Mouse (Mus musculus) ovary, adult 18-20 months (tissue): ENCODE measurements around the gene Lpcat2.
"Not testable (repeated sequence)": the region's sequence is repeated elsewhere in the genome, so short reads cannot be mapped to it uniquely, and the experiment has no call there.

ENCODE experiments used
- DNase-seq: peaks from one replicate; pipeline ENCODE4 v3.0.0; 2022; ENCODE audit warnings: low spot score, mixed read lengths

Gene Lpcat2

GRCm38 (mm10) chr8:92853188-92853983, 1.8 kb upstream of the Lpcat2 start:
- no peak for DNase-seq

GRCm38 (mm10) chr8:92854673-92855072, 466 bp upstream of the Lpcat2 start:
- no peak for DNase-seq

- DNase-seq = no peak
These were observed 1.3 kb downstream of the Lpcat2 start for GRCm38 (mm10) chr8:92856273-92856986.

- no peak for DNase-seq
These were observed 3.5 kb downstream of the Lpcat2 start for GRCm38 (mm10) chr8:92858475-92859182.

GRCm38 (mm10) chr8:92861977-92862376, 6.8 kb downstream of the Lpcat2 start:
- no peak for DNase-seq

- DNase-seq = no peak
These were observed 15.1 kb downstream of the Lpcat2 start for GRCm38 (mm10) chr8:92870281-92870680.

- DNase-seq = no peak
These were observed 17.1 kb downstream of the Lpcat2 start for GRCm38 (mm10) chr8:92872063-92872759.

DNA sequence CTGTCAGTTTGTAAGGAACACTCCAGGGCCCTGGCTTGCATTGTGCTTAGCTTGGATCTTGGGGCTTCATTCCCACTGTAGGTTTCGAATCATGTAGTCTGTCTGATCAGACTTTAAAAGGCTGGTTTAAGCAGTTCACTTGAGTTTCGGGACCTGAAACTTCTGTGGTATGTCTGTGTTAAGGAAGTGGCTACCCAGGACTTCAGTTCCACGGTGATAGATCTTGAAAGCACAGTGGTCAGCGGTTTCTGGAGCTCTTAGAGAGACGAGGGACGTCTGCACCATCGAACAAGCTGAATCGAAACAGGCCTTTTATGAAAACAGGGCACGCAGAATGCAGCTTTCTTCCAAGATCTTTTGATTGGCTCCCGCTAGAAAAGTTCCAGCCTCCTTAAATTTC, 20.7 kb downstream of the Lpcat2 start:
- DNase-seq = no peak

- no peak for DNase-seq
These were observed 26.1 kb downstream of the Lpcat2 start for GRCm38 (mm10) chr8:92881247-92881646.

DNA sequence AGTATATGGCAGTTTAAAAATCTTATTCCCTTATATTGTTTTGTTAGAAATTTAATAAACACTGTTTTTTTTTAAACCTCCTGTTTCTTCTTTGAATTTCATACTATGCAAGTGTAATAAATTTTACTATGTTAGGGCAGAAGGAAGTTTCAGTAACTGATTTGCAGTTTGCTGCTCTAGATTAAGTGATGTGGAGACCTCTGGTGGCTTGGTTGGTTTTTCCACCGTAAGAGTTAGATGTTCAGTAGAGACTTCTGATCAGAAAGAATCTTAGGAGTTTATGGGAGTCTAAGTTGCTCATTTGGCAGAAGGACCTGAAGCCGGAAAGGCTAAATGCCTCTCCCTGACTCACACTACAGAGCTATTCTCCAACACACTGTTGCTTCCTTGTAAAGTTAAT, 28.6 kb downstream of the Lpcat2 start:
- no peak for DNase-seq

DNA sequence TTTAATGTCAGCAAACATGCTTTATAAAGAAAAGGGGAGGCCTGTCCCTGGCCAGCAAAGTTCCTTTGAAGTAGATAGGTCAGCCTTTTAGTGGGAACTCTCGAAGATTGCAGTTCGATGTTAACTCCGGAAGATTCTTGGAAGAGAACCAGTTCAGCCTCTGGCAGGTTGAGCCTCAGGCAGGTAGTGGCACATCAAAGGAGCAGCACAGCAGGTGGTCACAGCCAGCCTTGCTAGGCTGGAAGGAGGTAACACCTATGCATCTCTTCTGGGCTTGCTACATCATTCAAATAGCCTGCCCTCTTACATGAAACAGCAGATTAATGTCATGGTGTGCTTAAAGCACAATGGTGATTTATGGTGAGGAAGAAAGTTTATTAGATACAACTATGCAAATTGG, 37.1 kb downstream of the Lpcat2 start:
- not testable (repeated sequence) for DNase-seq

GRCm38 (mm10) chr8:92893870-92894269, 38.7 kb downstream of the Lpcat2 start:
- no peak for DNase-seq

DNA sequence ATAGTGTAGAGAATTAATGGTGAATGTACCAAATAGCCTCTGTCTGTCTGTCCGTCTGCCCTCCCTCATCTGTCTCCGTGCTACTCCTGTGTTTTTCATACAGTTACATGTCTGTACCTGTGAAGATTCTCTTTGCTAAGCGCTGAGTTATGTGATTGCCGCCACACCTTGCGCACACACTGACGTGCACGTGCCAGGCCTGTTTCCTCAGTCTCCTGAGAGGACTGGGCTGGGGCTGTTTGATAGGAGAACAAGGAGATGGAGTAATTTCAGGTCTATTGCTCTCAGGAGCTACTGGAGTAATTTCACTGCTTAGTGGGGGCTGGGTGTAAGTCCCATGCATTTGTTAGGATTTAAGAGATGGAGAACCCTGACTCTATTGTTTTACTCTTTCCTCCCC, 39.9 kb downstream of the Lpcat2 start:
- DNase-seq = no peak

DNA sequence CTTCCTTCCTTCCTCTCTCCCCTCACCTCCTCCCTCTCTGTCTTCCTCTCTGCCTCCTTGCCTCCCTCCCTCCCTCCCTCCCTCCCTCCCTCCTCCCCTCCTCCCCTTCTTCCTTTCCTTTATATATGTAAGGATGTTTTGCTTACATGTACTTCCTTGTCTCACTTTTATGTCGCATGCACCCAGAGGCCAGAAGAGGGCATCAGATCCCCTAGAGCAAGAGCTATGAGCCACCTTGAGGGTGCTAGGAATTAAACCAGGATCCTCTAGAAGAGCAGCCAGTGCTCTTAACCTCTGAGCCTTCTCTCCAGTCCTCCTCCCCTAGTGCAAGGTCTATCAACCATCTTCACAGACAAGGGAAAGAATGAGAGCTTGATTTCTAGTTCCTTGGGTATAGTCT, 40.9 kb downstream of the Lpcat2 start:
- DNase-seq = no peak

DNA sequence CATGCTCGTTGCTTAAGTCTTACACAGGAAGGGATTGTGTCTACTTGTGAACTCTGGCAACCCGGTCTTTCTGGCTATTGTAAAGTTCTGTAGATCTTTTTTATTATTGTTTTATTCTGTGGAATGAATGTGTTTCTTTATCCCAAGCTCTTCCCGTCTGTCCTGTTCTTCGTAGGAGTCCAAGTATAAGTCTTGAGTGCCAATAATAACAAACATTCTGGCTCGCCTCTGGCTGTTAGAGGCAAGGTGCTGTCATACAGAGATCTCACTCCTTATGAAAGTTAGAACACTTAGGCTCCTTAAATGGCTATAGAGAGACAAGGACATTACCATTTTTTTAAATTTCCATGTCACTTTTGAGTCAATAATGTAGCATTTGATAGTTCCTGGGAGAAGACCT, 41.5 kb downstream of the Lpcat2 start:
- no peak for DNase-seq

GRCm38 (mm10) chr8:92897794-92898193, 42.7 kb downstream of the Lpcat2 start:
- DNase-seq = no peak

GRCm38 (mm10) chr8:92899590-92899989, 44.5 kb downstream of the Lpcat2 start:
- no peak for DNase-seq

- DNase-seq = no peak
These were observed 46.0 kb downstream of the Lpcat2 start, which contains the start of gene Capns2 for GRCm38 (mm10) chr8:92901107-92901506. Capns2 (plus strand) TSS chr8:92901407.

- DNase-seq = no peak
These were observed 47.8 kb downstream of the Lpcat2 start for GRCm38 (mm10) chr8:92902981-92903380.

DNA sequence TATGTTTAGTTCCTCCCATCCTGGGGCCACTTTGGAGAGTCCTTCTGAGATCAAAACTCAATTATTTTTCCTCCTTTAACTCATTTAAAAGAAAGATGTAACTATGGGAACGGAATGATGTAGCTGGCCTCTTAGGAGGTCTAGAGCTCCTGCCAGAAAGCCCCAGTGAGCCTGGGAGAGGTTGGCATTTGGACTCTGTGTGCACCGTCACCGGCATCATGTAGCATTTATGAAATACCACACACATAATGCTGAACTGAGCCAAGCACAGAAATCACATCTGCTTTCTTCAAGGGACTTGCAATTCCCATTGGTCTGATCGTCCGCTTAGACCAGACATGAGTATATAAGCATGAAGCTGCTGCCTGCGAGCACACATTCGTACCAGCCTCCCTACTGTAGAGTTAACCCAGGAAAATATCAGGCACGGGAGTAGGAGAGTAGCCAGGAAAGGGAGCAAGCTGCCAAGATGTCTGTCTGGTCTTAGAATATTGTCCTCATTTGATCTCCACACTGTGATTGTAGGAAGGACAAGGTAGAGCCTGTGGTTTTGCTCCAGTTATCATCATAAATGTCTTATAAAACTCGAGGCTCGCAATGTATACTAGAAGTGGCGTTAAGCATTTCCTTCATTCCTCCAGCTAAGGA, 48.5 kb downstream of the Lpcat2 start:
- no peak for DNase-seq

DNA sequence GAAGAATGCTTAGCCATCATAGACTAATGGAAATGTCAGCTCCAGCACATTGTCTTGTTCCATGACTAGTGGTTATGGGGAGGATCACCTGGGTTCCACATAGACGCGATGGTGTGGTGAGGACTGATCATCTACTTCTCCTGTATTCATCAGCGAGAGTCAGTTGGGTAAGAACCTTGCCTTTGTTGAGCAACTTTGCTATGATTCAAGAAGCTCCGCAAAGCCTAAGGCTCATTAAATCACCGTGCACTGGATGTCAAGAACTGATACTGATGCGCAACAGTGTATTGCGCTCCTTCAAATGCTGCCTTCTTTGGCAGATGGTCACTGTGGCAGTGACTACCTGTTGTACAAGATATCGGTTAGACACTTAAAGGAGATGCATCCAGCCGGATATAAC, 51.4 kb downstream of the Lpcat2 start:
- DNase-seq = no peak

- DNase-seq = no peak
These were observed 53.3 kb downstream of the Lpcat2 start for GRCm38 (mm10) chr8:92908448-92908847.
